ENCODE assay signal across 28 mouse cellular contexts in the genomic region with DNA sequence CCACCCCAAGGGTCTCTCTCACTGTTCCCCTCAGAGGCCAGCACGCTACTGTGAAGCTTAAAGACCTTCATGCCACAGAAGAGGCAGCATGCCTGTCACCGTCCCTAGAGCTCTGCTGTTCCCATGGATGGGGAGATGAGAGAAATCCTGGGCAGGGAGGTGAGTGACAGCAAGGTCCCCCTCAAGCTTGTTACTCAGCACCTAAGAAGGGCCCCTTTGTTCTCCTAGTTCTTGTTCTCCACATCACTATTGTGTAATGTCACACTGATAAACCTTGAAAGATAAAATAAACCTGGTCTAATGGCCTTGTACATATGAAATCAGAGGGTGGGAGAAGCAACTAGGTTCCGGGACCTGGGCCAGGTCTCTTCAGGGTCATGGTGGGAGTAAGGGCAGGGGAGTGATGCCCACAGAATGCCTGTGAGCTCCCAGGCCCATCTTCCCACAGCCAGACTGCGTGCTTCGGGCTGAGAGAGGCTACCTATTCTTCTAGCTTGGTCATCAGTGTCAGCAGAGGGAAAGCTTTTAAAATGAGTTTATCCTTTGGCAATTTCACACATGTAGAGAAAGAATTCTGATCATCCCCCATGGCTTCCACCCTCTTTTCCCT. TPM values are rescaled to one million over a fixed set of nuclear protein-coding genes. Genes with fewer than 3 reads are reported as not detected.
DNase-seq lines count a peak whose midpoint lies in the region; ATAC-seq and TF ChIP-seq lines count a peak whose summit lies in the region.
"Had no signal": no experiment of that assay in that cellular context is flagged by ENCODE, and none has a peak within 500 bp of the region (broad histone marks: within the 10 kb centered on the region; RNA-seq: fewer than 3 reads in every experiment).

No protein-coding gene starts in this region.

- peak overlapping the region; percentile 43; the same call in 1 of the 2 replicates for H3K27ac ChIP-seq in heart, embryonic 10.5 days
- peak overlapping the region; percentile 33; the same call in 1 of the 2 replicates for H3K27ac ChIP-seq in intestine, embryonic 16.5 days (ENCODE audit: low read length)
- H3K27ac ChIP-seq in testis, adult 2 months (ENCODE audit: control insufficient read depth, insufficient read depth, low read depth, low read length), result peak overlapping the region; percentile 79
- H3K27ac ChIP-seq: forebrain, embryonic 15.5 days; hindbrain, embryonic 13.5 days; limb, embryonic 10.5 days; limb, embryonic 15.5 days; liver, embryonic 14.5 days; macrophage; stomach, embryonic 15.5 days had no signal

- H3K27me3 ChIP-seq in heart, embryonic 10.5 days (ENCODE audit: insufficient read depth, poor library complexity, severe bottlenecking), result no peaks in the 10 kb centered on the region
- no peaks in the 10 kb centered on the region for H3K27me3 ChIP-seq in intestine, embryonic 16.5 days (replicated peaks; ENCODE audit: control insufficient read depth, insufficient read depth, low read length)
- H3K27me3 ChIP-seq in testis, adult 2 months (ENCODE audit: control insufficient read depth, insufficient read depth, low read length), result no peaks in the 10 kb centered on the region
- H3K27me3 ChIP-seq: forebrain, embryonic 15.5 days; hindbrain, embryonic 13.5 days; limb, embryonic 15.5 days; stomach, embryonic 15.5 days had no signal

- 64% methylated on average over 5 of the region's 5 CpGs for WGBS in heart, embryonic 10.5 days
- 78% methylated on average over 5 of the region's 5 CpGs for WGBS in intestine, embryonic 16.5 days

- no peak overlapping the region for H3K4me2 ChIP-seq in intestine, embryonic 16.5 days (ENCODE audit: low read depth, low read length)
- H3K4me2 ChIP-seq: forebrain, embryonic 15.5 days; heart, embryonic 11.5 days; hindbrain, embryonic 13.5 days; limb, embryonic 15.5 days; stomach, embryonic 15.5 days had no signal

- H3K4me1 ChIP-seq in heart, embryonic 10.5 days, result peaks cover 15% of the 10 kb centered on the region
- peaks cover 8% of the 10 kb centered on the region; the same call in 1 of the 2 replicates for H3K4me1 ChIP-seq in intestine, embryonic 16.5 days (ENCODE audit: control insufficient read depth, insufficient read depth, low read length)
- H3K4me1 ChIP-seq in testis, adult 2 months (ENCODE audit: control insufficient read depth, insufficient read depth, low read length), result peaks cover 2% of the 10 kb centered on the region; the same call in 1 of the 2 replicates
- H3K4me1 ChIP-seq: stomach, embryonic 15.5 days had no signal

- intact Hi-C loops in heart, postnatal 25 days (cut with DNase I), result loop anchor here (2.0 kb wide), 1 partner anchor 21 kb away; no protein-coding TSS in a partner anchor

- DNase-seq in adrenal gland, adult 2 months, result peak; percentile 46
- DNase-seq in adrenal gland, postnatal 10 days, result no peak
- DNase-seq in heart, embryonic 10.5 days (ENCODE audit: low spot score), result peak; percentile 71
- DNase-seq in heart, postnatal 25 days (ENCODE audit: low spot score), result no peak
- DNase-seq in right cerebral cortex, postnatal 4 days, result no peak
- DNase-seq in ovary, postnatal 10 days (ENCODE audit: low spot score), result no peak
- DNase-seq: cerebellum, adult 8-10 months; cerebellum, postnatal 36 days; heart, postnatal 4 days; kidney, adult 2 months; kidney, postnatal 4 days; layer of hippocampus, adult 9-11 months; lung, adult 2 months; lung, postnatal 10 days had no signal

- H3K9ac ChIP-seq in intestine, embryonic 16.5 days (ENCODE audit: low read depth, low read length), result no peak overlapping the region
- H3K9ac ChIP-seq: forebrain, embryonic 15.5 days; hindbrain, embryonic 13.5 days; limb, embryonic 15.5 days; liver, embryonic 14.5 days; stomach, embryonic 15.5 days had no signal

- no peak for TF ChIP-seq CTCF in testis, adult 2 months (IDR thresholded peaks at IDR 0.05; ENCODE audit: control insufficient read depth, insufficient read depth, insufficient replicate concordance, low read depth, low read length)

- no peaks in the 10 kb centered on the region for H3K9me3 ChIP-seq in heart, embryonic 10.5 days
- no peaks in the 10 kb centered on the region for H3K9me3 ChIP-seq in intestine, embryonic 16.5 days (ENCODE audit: control insufficient read depth, low read length)
- H3K9me3 ChIP-seq: forebrain, embryonic 15.5 days; G1E; hindbrain, embryonic 13.5 days; limb, embryonic 10.5 days; limb, embryonic 15.5 days; stomach, embryonic 15.5 days had no signal

- H3K4me3 ChIP-seq in heart, embryonic 10.5 days, result no peak overlapping the region
- H3K4me3 ChIP-seq in intestine, embryonic 16.5 days (ENCODE audit: low read length), result no peak overlapping the region
- no peak overlapping the region for H3K4me3 ChIP-seq in testis, adult 2 months (ENCODE audit: control insufficient read depth, low read depth, low read length)
- H3K4me3 ChIP-seq: forebrain, embryonic 15.5 days; hindbrain, embryonic 13.5 days; limb, embryonic 10.5 days; limb, embryonic 15.5 days; stomach, embryonic 15.5 days had no signal

- no peaks in the 10 kb centered on the region for H3K36me3 ChIP-seq in heart, embryonic 10.5 days
- no peaks in the 10 kb centered on the region for H3K36me3 ChIP-seq in intestine, embryonic 16.5 days (ENCODE audit: control insufficient read depth, insufficient read depth, low read length)
- no peaks in the 10 kb centered on the region for H3K36me3 ChIP-seq in testis, adult 2 months (ENCODE audit: control insufficient read depth, insufficient read depth, low read length)
- H3K36me3 ChIP-seq: forebrain, embryonic 15.5 days; G1E; hindbrain, embryonic 13.5 days; limb, embryonic 10.5 days; limb, embryonic 15.5 days; stomach, embryonic 15.5 days had no signal

- peak; percentile 63 for ATAC-seq in intestine, embryonic 16.5 days
- ATAC-seq: forebrain, embryonic 15.5 days; midbrain, embryonic 16.5 days had no signal

- no peak for TF ChIP-seq POLR2A in testis, adult 2 months (IDR thresholded peaks at IDR 0.05; ENCODE audit: control insufficient read depth, low read depth, low read length)

RNA-seq across cellular contexts. Expression of gene Txndc2, which starts 40.2 kb away (rescaled TPM):
- total RNA-seq in adrenal gland, adult 2 months (2021), result 10 to 100 TPM; 12.8 to 40.9 TPM
- polyA plus RNA-seq in adrenal gland, adult 2 months (2012; rRNA removed), result 0.19 and 0.61 TPM in 2 replicates
- total RNA-seq in adrenal gland, postnatal 10 days (2021), result 10 to 100 TPM in 1 of 2 experiments, 1 to 10 TPM in 1; 7.6 to 13.2 TPM
- 0.12 TPM in 1 of 2 replicates, not detected in the other for polyA plus RNA-seq in heart, embryonic 10.5 days (2016; fragmentation: Nextera tagmentation; extraction: Ambion mirVana)
- total RNA-seq in heart, postnatal 25 days (2021), result not detected
- not detected in 2 replicates for polyA plus RNA-seq in intestine, embryonic 16.5 days (2015; fragmentation: Nextera tagmentation; extraction: Ambion mirVana)
- polyA plus RNA-seq in testis, adult 2 months (2012; rRNA removed), result 219 and 252 TPM in 2 replicates
- total RNA-seq: gastrocnemius, adult 8-10 months had no signal
- polyA plus RNA-seq: G1E; heart, embryonic 11.5 days; heart, embryonic 16.5 days; limb, embryonic 10.5 days; liver, embryonic 14.5 days; midbrain, embryonic 16.5 days; stomach, embryonic 15.5 days had no signal

Comparison
In these comparisons a context has a peak if more than half of its experiments do, and no peak if none do; other contexts are left out.
1. DNase-seq: peak in adrenal gland, adult 2 months (single experiment) and heart, embryonic 10.5 days (single experiment); none in adrenal gland, postnatal 10 days (single experiment), heart, postnatal 25 days (single experiment), right cerebral cortex, postnatal 4 days (single experiment) and ovary, postnatal 10 days (single experiment).
2. RNA of gene Txndc2, which starts 40.2 kb away (polyA plus RNA-seq): 219 to 252 TPM in testis, adult 2 months; 0.19 to 0.61 TPM in adrenal gland, adult 2 months, 0.12 TPM in heart, embryonic 10.5 days and not detected in intestine, embryonic 16.5 days; every median in the first group is over 100 times any median in the second.
3. Peak in every context shown above with its lines, with median percentiles within 50 percentile points of each other: H3K27ac ChIP-seq.